Mouse (Mus musculus) heart, embryonic 15.5 days (tissue): ENCODE results near the gene Dok4. TPM values are rescaled to one million over a fixed set of nuclear protein-coding genes. Genes with fewer than 3 reads are reported as not detected.
"Not testable (repeated sequence)": the region's sequence is repeated elsewhere in the genome, so short reads cannot be mapped to it uniquely, and the experiment has no call there.

Source experiments
- ATAC-seq: fragments of 200-750 bp; cut with Nextera tagmentation; replicated peaks from 2 replicates; pipeline ENCODE4 v1.8.0; 2017; ENCODE audit warnings: low read depth, moderate TSS enrichment; ENCODE audit not compliant: insufficient number of reproducible peaks, insufficient read depth, low FRiP score
- H3K27ac ChIP-seq: fragments of 300-500 bp; sonication (generic); 2 replicates; pipeline ENCODE4 v1.5.1; 2015; ENCODE audit warnings: mild to moderate bottlenecking, inconsistent platforms
- H3K27me3 ChIP-seq: fragments of 300-500 bp; sonication (generic); 2 replicates; pipeline ENCODE4 v1.6.1; 2015; ENCODE audit warnings: inconsistent platforms
- H3K36me3 ChIP-seq: fragments of 300-500 bp; sonication (generic); 2 replicates; pipeline ENCODE4 v1.6.1; 2015; ENCODE audit warnings: mild to moderate bottlenecking, inconsistent platforms
- H3K4me1 ChIP-seq: fragments of 300-500 bp; sonication (generic); replicated peaks from 2 replicates; pipeline ENCODE4 v1.6.1; 2015; ENCODE audit warnings: inconsistent platforms
- H3K4me2 ChIP-seq: fragments of 300-500 bp; sonication (generic); 2 replicates; pipeline ENCODE4 v1.6.1; 2015; ENCODE audit warnings: inconsistent platforms, mild to moderate bottlenecking, moderate library complexity
- H3K4me3 ChIP-seq: fragments of 300-500 bp; sonication (generic); 2 replicates; pipeline ENCODE4 v1.5.1; 2015; ENCODE audit warnings: mild to moderate bottlenecking, inconsistent platforms
- H3K9ac ChIP-seq: fragments of 300-500 bp; sonication (generic); 2 replicates; pipeline ENCODE4 v1.6.1; 2015; ENCODE audit warnings: mild to moderate bottlenecking, inconsistent platforms
- H3K9me3 ChIP-seq: fragments of 300-500 bp; sonication (generic); replicated peaks from 2 replicates; pipeline ENCODE4 v1.6.1; 2016; ENCODE audit warnings: inconsistent platforms
- WGBS: fragments of 180-500 bp; shearing (Covaris S2); methylation state at CpG from one replicate; pipeline ENCODE4 v1.1.7; 2015; ENCODE audit warnings: mixed read lengths; 5-methylcytosine and 5-hydroxymethylcytosine counted together
- polyA plus RNA-seq: library from polyadenylated mRNA; unstranded; fragments of >200 nt; fragmentation: Nextera tagmentation; extraction: Ambion mirVana; gene quantifications from 2 replicates; pipeline ENCODE4 v1.2.1, GENCODE M21; 2015

Dok4 gene
- polyA plus RNA-seq, 1 experiment from 2014 or later = 22.9 TPM

GRCm38 (mm10) chr8:94865292-94865691 is 10.8 kb downstream of the Dok4 start:
- no peaks in the 10 kb centered on the region for H3K27me3 ChIP-seq
- no peaks in the 10 kb centered on the region for H3K9me3 ChIP-seq
- H3K27ac ChIP-seq = no peak overlapping the region
- ATAC-seq = no peak
- H3K4me3 ChIP-seq = no peak overlapping the region
- H3K4me2 ChIP-seq = no peak overlapping the region
- WGBS = 79% methylated on average over 10 of the region's 10 CpGs
- H3K9ac ChIP-seq = no peak overlapping the region
- peaks cover 22% of the 10 kb centered on the region for H3K4me1 ChIP-seq
- peaks cover 61% of the 10 kb centered on the region for H3K36me3 ChIP-seq

- Histone ChIP-seq H3K36me3 (peaks cover 64% of the 10 kb centered on the region), H3K27me3 (no peaks in the 10 kb centered on the region), H3K4me3 (no peak overlapping the region), H3K4me1 (peaks cover 11% of the 10 kb centered on the region), H3K9ac (no peak overlapping the region), H3K4me2 (no peak overlapping the region), H3K9me3 (no peaks in the 10 kb centered on the region), H3K27ac (no peak overlapping the region)
- 66% methylated on average over 10 of the region's 10 CpGs for whole genome bisulfite sequencing
- ATAC-seq = no peak
Measured at GRCm38 (mm10) chr8:94863897-94864673, 12.0 kb downstream of the Dok4 start.

- no peak overlapping the region for H3K9ac ChIP-seq
- H3K4me3 ChIP-seq = no peak overlapping the region
- H3K27ac ChIP-seq = peak overlapping the region; percentile 61
- no peaks in the 10 kb centered on the region for H3K27me3 ChIP-seq
- H3K9me3 ChIP-seq = no peaks in the 10 kb centered on the region
- peaks cover 15% of the 10 kb centered on the region for H3K4me1 ChIP-seq
- WGBS = 72% methylated on average over 12 of the region's 12 CpGs
- 0 out of 2 replicates have a peak, but pooled peaks have one; percentile 21 for ATAC-seq
- H3K4me2 ChIP-seq = 0 out of 2 replicates have a peak overlapping the region, but pooled peaks have one; percentile 10
- peaks cover 64% of the 10 kb centered on the region for H3K36me3 ChIP-seq
Measured at GRCm38 (mm10) chr8:94862487-94863220, 13.5 kb downstream of the Dok4 start.

- H3K4me3 ChIP-seq = no peak overlapping the region
- no peak for ATAC-seq
- WGBS = 64% methylated on average over 8 of the region's 8 CpGs
Measured at GRCm38 (mm10) chr8:94861352-94861910, 14.7 kb downstream of the Dok4 start.

GRCm38 (mm10) chr8:94857346-94858173 is 18.6 kb downstream of the Dok4 start, which contains the start of gene Polr2c:
Gene Polr2c (plus strand): TSS chr8:94857450.
- H3K36me3 ChIP-seq = peaks cover 48% of the 10 kb centered on the region
- H3K27me3 ChIP-seq = no peaks in the 10 kb centered on the region
- under 1% methylated on average over 68 of the region's 68 CpGs for WGBS
- H3K4me3 ChIP-seq = peak within 1 kb of the TSS; percentile 69
- H3K9ac ChIP-seq = peak within 1 kb of the TSS; percentile 89
- H3K27ac ChIP-seq = peak within 1 kb of the TSS; percentile 64
- H3K4me2 ChIP-seq = peak within 1 kb of the TSS; percentile 77
- no peaks in the 10 kb centered on the region for H3K9me3 ChIP-seq
- H3K4me1 ChIP-seq = peaks cover 15% of the 10 kb centered on the region
- peak; percentile 76 for ATAC-seq

More at GRCm38 (mm10) chr8:94861352-94861910, 14.7 kb downstream of the Dok4 start:
- H3K36me3 ChIP-seq = peaks cover 59% of the 10 kb centered on the region
- no peak overlapping the region for H3K9ac ChIP-seq
- no peak overlapping the region for H3K27ac ChIP-seq
- peaks cover 15% of the 10 kb centered on the region for H3K4me1 ChIP-seq
- no peaks in the 10 kb centered on the region for H3K9me3 ChIP-seq
- no peak overlapping the region for H3K4me2 ChIP-seq
- H3K27me3 ChIP-seq = no peaks in the 10 kb centered on the region

GRCm38 (mm10) chr8:94857011-94857345 is 19.2 kb downstream of the Dok4 start:
- Histone ChIP-seq H3K9me3 (no peaks in the 10 kb centered on the region), H3K4me2 (peak overlapping the region; percentile 42), H3K36me3 (peaks cover 49% of the 10 kb centered on the region), H3K4me1 (peaks cover 15% of the 10 kb centered on the region), H3K27me3 (no peaks in the 10 kb centered on the region), H3K9ac (no peak overlapping the region), H3K4me3 (peak overlapping the region; percentile 69), H3K27ac (no peak overlapping the region)
- no peak for ATAC-seq
- WGBS = 27% methylated on average over 5 of the region's 5 CpGs

GRCm38 (mm10) chr8:94854761-94855160 is 21.4 kb downstream of the Dok4 start:
- not testable (repeated sequence) for H3K27ac ChIP-seq, H3K9me3 ChIP-seq, H3K4me3 ChIP-seq, H3K27me3 ChIP-seq, H3K4me2 ChIP-seq, H3K9ac ChIP-seq, ATAC-seq
- H3K36me3 ChIP-seq = peaks cover 55% of the 10 kb centered on the region
- 90% methylated on average over 11 of the region's 11 CpGs for WGBS
- H3K4me1 ChIP-seq = peaks cover 12% of the 10 kb centered on the region

- H3K9me3 ChIP-seq = no peaks in the 10 kb centered on the region
- H3K27ac ChIP-seq = no peak overlapping the region
- H3K4me1 ChIP-seq = no peaks in the 10 kb centered on the region
- no peak overlapping the region for H3K4me2 ChIP-seq
- no peak overlapping the region for H3K4me3 ChIP-seq
- H3K36me3 ChIP-seq = peaks cover 94% of the 10 kb centered on the region
- H3K27me3 ChIP-seq = no peaks in the 10 kb centered on the region
- no peak overlapping the region for H3K9ac ChIP-seq
- WGBS = 89% methylated on average over 5 of the region's 5 CpGs
- ATAC-seq = no peak
Measured at GRCm38 (mm10) chr8:94850049-94850448, 26.1 kb downstream of the Dok4 start.

- ATAC-seq = no peak
- WGBS = 53% methylated on average over 2 of the region's 2 CpGs
- Histone ChIP-seq H3K4me2 (no peak overlapping the region), H3K4me1 (peaks cover 14% of the 10 kb centered on the region), H3K36me3 (peaks cover 26% of the 10 kb centered on the region), H3K9ac (no peak overlapping the region), H3K27ac (no peak overlapping the region), H3K27me3 (no peaks in the 10 kb centered on the region), H3K4me3 (no peak overlapping the region), H3K9me3 (no peaks in the 10 kb centered on the region)
Measured at GRCm38 (mm10) chr8:94841183-94841582, 34.9 kb downstream of the Dok4 start.

GRCm38 (mm10) chr8:94838600-94838999 is 37.5 kb downstream of the Dok4 start:
- Histone ChIP-seq H3K9ac (peak overlapping the region; percentile 97), H3K27ac (peak overlapping the region; percentile 99)
- WGBS = 0% methylated on average over 24 of the region's 24 CpGs

More at GRCm38 (mm10) chr8:94838600-94838999, 37.5 kb downstream of the Dok4 start:
- Histone ChIP-seq H3K9me3 (no peaks in the 10 kb centered on the region), H3K4me3 (peak overlapping the region; percentile 100), H3K27me3 (no peaks in the 10 kb centered on the region), H3K36me3 (0 out of 2 replicates have a peak, but pooled peaks cover 4% of the 10 kb centered on the region), H3K4me1 (peaks cover 17% of the 10 kb centered on the region), H3K4me2 (peak overlapping the region; percentile 61)
- ATAC-seq = peak; percentile 44
